Comparison of ENCODE assay signal across 18 mouse cellular contexts in genomic region chr19:36670813-36671212, GRCm38 (mm10).
A peak's percentile ranks its signal among the peaks of the same experiment; 100 is the strongest.
DNase-seq lines count a peak whose midpoint lies in the region; ATAC-seq and TF ChIP-seq lines count a peak whose summit lies in the region.
"Had no signal": no experiment of that assay in that cellular context is flagged by ENCODE, and none has a peak within 500 bp of the region (broad histone marks: within the 10 kb centered on the region; RNA-seq: fewer than 3 reads in every experiment).

No protein-coding gene starts in this region.

- no peaks in the 10 kb centered on the region for H3K27me3 ChIP-seq in heart, embryonic 12.5 days (replicated peaks)
- no peaks in the 10 kb centered on the region for H3K27me3 ChIP-seq in lung, embryonic 15.5 days
- H3K27me3 ChIP-seq in heart, embryonic 15.5 days: no peaks in the 10 kb centered on the region
- no peaks in the 10 kb centered on the region for H3K27me3 ChIP-seq in liver, embryonic 16.5 days (ENCODE audit: control insufficient read depth, insufficient read depth, low read depth, low read length)
- H3K27me3 ChIP-seq: forebrain, embryonic 12.5 days; intestine, embryonic 15.5 days; kidney, embryonic 15.5 days had no signal

- no peaks in the 10 kb centered on the region for H3K36me3 ChIP-seq in heart, embryonic 12.5 days
- H3K36me3 ChIP-seq in lung, embryonic 15.5 days: no peaks in the 10 kb centered on the region
- H3K36me3 ChIP-seq in heart, embryonic 15.5 days: no peaks in the 10 kb centered on the region
- H3K36me3 ChIP-seq in liver, embryonic 16.5 days (ENCODE audit: control insufficient read depth, insufficient read depth): no peaks in the 10 kb centered on the region
- H3K36me3 ChIP-seq: forebrain, embryonic 12.5 days; intestine, embryonic 15.5 days; kidney, embryonic 15.5 days had no signal

- no peak overlapping the region for H3K9ac ChIP-seq in heart, embryonic 12.5 days
- H3K9ac ChIP-seq in lung, embryonic 15.5 days: no peak overlapping the region
- no peak overlapping the region for H3K9ac ChIP-seq in heart, embryonic 15.5 days
- H3K9ac ChIP-seq in liver, embryonic 16.5 days (ENCODE audit: low read depth, low read length): no peak overlapping the region
- H3K9ac ChIP-seq: forebrain, embryonic 12.5 days; hindbrain, embryonic 14.5 days; intestine, embryonic 15.5 days; kidney, embryonic 15.5 days had no signal

- ATAC-seq in heart, embryonic 12.5 days (ENCODE audit: insufficient number of reproducible peaks, low FRiP score): no peak
- no peak for ATAC-seq in lung, embryonic 15.5 days (ENCODE audit: borderline replicate concordance, extremely low read depth, low FRiP score, low TSS enrichment)
- no peak for ATAC-seq in heart, embryonic 15.5 days (replicated peaks; ENCODE audit: insufficient number of reproducible peaks, insufficient read depth, low FRiP score, low read depth)
- ATAC-seq in liver, embryonic 16.5 days (ENCODE audit: low read depth): peak; percentile 55
- ATAC-seq: intestine, embryonic 15.5 days; lung, postnatal 0 days had no signal

- WGBS in heart, embryonic 12.5 days: 58% methylated on average over 7 of the region's 7 CpGs
- 63% methylated on average over 7 of the region's 7 CpGs for WGBS in lung, embryonic 15.5 days
- 55% methylated on average over 7 of the region's 7 CpGs for WGBS in lung, adult 2 months
- 59% methylated on average over 7 of the region's 7 CpGs for WGBS in heart, embryonic 15.5 days
- WGBS in liver, embryonic 16.5 days (ENCODE audit: insufficient replicate concordance): 62% methylated on average over 7 of the region's 7 CpGs

- TF ChIP-seq CTCF in lung, adult 2 months (IDR thresholded peaks at IDR 0.05; ENCODE audit: insufficient read depth, low read length): no peak

- intact Hi-C loops in heart, postnatal 14 days (cut with DNase I): loop anchor here (5.0 kb wide), 1 partner anchor 64 kb away; no protein-coding TSS in a partner anchor
- intact Hi-C loops in gastrocnemius, postnatal 14 days (cut with DNase I; ENCODE audit: low total_unique reads): no loop called here

- no peak overlapping the region for H3K4me3 ChIP-seq in heart, embryonic 12.5 days
- no peak overlapping the region for H3K4me3 ChIP-seq in lung, embryonic 15.5 days
- H3K4me3 ChIP-seq in lung, adult 2 months (replicated peaks; ENCODE audit: extremely low read depth, low read depth, low read length): no peak overlapping the region
- H3K4me3 ChIP-seq in heart, embryonic 15.5 days: no peak overlapping the region
- H3K4me3 ChIP-seq in liver, embryonic 16.5 days (ENCODE audit: low read depth, low read length): no peak overlapping the region
- H3K4me3 ChIP-seq: forebrain, embryonic 12.5 days; intestine, embryonic 15.5 days; kidney, embryonic 15.5 days; layer of hippocampus, adult 2 months; megakaryocyte, embryonic 14.5 days had no signal

- DNase-seq in heart, postnatal 14 days: no peak
- no peak for DNase-seq in lung, adult 2 months
- DNase-seq in gastrocnemius, postnatal 14 days: no peak
- DNase-seq: cerebellum, adult 9-10 months; gastrocnemius, postnatal 25 days; left cerebral cortex, postnatal 4 days; thymus, postnatal 25 days had no signal

- no peaks in the 10 kb centered on the region for H3K9me3 ChIP-seq in heart, embryonic 12.5 days (replicated peaks)
- no peaks in the 10 kb centered on the region for H3K9me3 ChIP-seq in lung, embryonic 15.5 days
- no peaks in the 10 kb centered on the region for H3K9me3 ChIP-seq in heart, embryonic 15.5 days (replicated peaks)
- no peaks in the 10 kb centered on the region for H3K9me3 ChIP-seq in liver, embryonic 16.5 days (replicated peaks; ENCODE audit: control insufficient read depth, low read length)
- H3K9me3 ChIP-seq: forebrain, embryonic 12.5 days; intestine, embryonic 15.5 days; kidney, embryonic 15.5 days; megakaryocyte, embryonic 14.5 days had no signal

- H3K4me1 ChIP-seq in heart, embryonic 12.5 days (replicated peaks): peaks cover 47% of the 10 kb centered on the region
- H3K4me1 ChIP-seq in lung, embryonic 15.5 days: no peaks in the 10 kb centered on the region
- no peaks in the 10 kb centered on the region for H3K4me1 ChIP-seq in lung, adult 2 months (ENCODE audit: control insufficient read depth, insufficient read depth, low read length)
- H3K4me1 ChIP-seq in heart, embryonic 15.5 days (replicated peaks): peaks cover 60% of the 10 kb centered on the region
- no peaks in the 10 kb centered on the region for H3K4me1 ChIP-seq in liver, embryonic 16.5 days (ENCODE audit: control insufficient read depth, low read depth, low read length)
- H3K4me1 ChIP-seq: intestine, embryonic 15.5 days; megakaryocyte, embryonic 14.5 days had no signal

- H3K4me2 ChIP-seq in heart, embryonic 12.5 days: no peak overlapping the region
- no peak overlapping the region for H3K4me2 ChIP-seq in lung, embryonic 15.5 days
- H3K4me2 ChIP-seq in heart, embryonic 15.5 days: no peak overlapping the region
- H3K4me2 ChIP-seq in liver, embryonic 16.5 days (ENCODE audit: low read depth, low read length): no peak overlapping the region
- H3K4me2 ChIP-seq: forebrain, embryonic 12.5 days; hindbrain, embryonic 14.5 days; intestine, embryonic 15.5 days; kidney, embryonic 15.5 days had no signal

- peak overlapping the region; percentile 91 for H3K27ac ChIP-seq in heart, embryonic 12.5 days (ENCODE audit: poor library complexity, severe bottlenecking)
- H3K27ac ChIP-seq in lung, embryonic 15.5 days: peak overlapping the region; percentile 2; the same call in 1 of the 2 replicates
- H3K27ac ChIP-seq in heart, embryonic 15.5 days: peak overlapping the region; percentile 89
- H3K27ac ChIP-seq in liver, embryonic 16.5 days (ENCODE audit: low read length): no peak overlapping the region
- H3K27ac ChIP-seq: forebrain, embryonic 12.5 days; hindbrain, embryonic 14.5 days; intestine, embryonic 15.5 days; kidney, embryonic 15.5 days had no signal

- TF ChIP-seq POLR2A in lung, adult 2 months (IDR thresholded peaks at IDR 0.05; ENCODE audit: borderline replicate concordance, extremely low read depth, low read depth, low read length): no peak
